Mouse (Mus musculus) C2C12 (cell line): ENCODE results near the gene Sept9.

ENCODE experiments used
- CEBPB ChIP-seq: IDR thresholded peaks from one replicate; pipeline ENCODE4 v1.6.1; 2011; ENCODE audit warnings: low read depth, mild to moderate bottlenecking, control low read depth, moderate library complexity
- CTCF ChIP-seq: IDR thresholded peaks from one replicate; pipeline ENCODE4 v1.5.1; 2011; ENCODE audit not compliant: control insufficient read depth, insufficient read depth, insufficient read length
- FOSL1 ChIP-seq: IDR thresholded peaks from one replicate; pipeline ENCODE4 v1.8.0; 2011; ENCODE audit warnings: mild to moderate bottlenecking, low read length; ENCODE audit not compliant: poor library complexity, insufficient read depth, severe bottlenecking
- MYOD1 ChIP-seq: IDR thresholded peaks from one replicate; pipeline ENCODE4 v1.6.1; 2011; ENCODE audit warnings: low read depth; ENCODE audit not compliant: control insufficient read depth, insufficient read length
- USF1 ChIP-seq: IDR thresholded peaks from one replicate; pipeline ENCODE4 v1.6.1; 2011; ENCODE audit warnings: low read depth, mild to moderate bottlenecking, control low read depth, moderate library complexity

DNA sequence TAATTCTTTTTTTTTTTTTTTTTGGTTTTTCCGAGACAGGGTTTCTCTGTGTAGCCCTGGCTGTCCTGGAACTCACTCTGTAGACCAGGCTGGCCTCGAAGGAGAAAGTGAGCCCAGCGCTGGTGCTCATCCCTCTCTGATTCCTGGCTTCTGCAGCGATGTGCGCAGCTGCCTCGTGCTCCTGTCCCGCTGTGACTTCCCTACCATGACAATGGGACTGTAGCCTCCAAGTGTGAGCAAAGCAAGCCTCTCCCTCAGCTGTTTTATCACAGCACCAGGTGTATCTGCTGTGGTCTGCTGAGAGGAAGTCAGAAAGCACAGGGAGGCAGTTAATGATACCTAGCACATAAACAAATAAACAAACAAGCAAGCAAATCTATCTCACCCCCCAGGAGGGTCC, 204.3 kb downstream of the Sept9 start:
- TF ChIP-seq CTCF, result no peak
- no peak for TF ChIP-seq CEBPB
- no peak for TF ChIP-seq MYOD1
- TF ChIP-seq FOSL1, result no peak
- TF ChIP-seq USF1, result no peak
